Mouse (Mus musculus): Measurements from ENCODE around the gene Adamts13. TPM values are rescaled to one million over a fixed set of nuclear protein-coding genes. Genes with fewer than 3 reads are reported as not detected.

The Adamts13 gene
- polyA plus RNA-seq, 1 experiment, result 0.16 TPM

DNA sequence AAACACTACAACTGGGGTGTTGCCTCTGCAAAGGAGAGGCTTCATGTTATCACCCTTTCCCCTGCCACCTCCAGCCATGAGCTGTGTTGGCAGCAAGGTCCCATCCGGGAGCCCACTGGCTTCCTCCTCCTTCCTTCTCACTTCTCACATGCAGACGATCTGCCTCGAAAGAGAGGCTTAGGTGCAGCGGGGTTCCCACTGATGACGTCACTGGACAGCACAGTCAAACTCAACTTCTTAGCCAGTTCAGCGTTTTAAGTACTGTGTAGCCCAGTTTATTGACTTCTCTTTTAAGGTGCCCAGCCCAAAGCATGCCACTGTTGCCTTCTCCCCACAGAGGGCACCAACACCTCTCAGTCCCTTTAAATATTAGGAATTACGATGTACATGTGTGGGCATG, 34.5 kb downstream of the Adamts13 start:
- TF ChIP-seq CTCF (IDR thresholded peaks at IDR 0.05; ENCODE audit: low read depth, low read length), result no peak
- no peak for TF ChIP-seq POLR2A (IDR thresholded peaks at IDR 0.05; ENCODE audit: borderline replicate concordance, low read depth, low read length)
- Histone ChIP-seq H3K4me1 (ENCODE audit: control insufficient read depth, insufficient read depth, low read length) (peaks cover 17% of the 10 kb centered on the region), H3K27ac (ENCODE audit: insufficient read depth, low read depth, low read length) (no peak overlapping the region), H3K4me3 (ENCODE audit: insufficient read depth, low read length) (no peak overlapping the region)

DNA sequence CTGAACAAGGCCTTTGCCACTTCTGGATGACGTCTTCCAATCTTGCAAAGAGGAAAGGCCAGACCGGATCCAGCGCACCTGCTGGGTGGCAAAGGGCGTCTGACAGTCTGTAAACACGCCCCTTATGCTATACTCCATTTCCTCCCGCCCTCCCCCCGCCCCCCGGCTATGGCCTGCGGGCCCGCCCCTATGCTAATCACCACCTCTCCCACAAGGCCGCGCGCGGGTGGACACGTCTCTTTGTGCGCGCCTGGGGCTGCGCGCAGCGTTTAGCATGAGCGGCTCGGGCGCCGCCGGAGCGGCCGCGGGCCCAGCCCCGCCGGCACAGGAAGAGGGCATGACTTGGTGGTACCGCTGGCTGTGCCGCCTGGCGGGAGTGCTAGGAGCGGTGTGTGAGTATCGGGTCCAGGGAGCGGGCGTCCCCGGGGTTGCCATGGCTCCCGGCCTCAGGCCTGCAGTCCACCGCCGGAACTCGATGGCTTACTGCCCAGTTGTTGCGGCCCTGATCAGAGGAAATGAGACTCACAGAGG, 36.6 kb downstream of the Adamts13 start, which contains the start of gene Cacfd1:
Cacfd1 (plus strand) TSS at position 213 of the 531 bp plus-strand sequence.
- Histone ChIP-seq H3K4me3 (ENCODE audit: insufficient read depth, low read length) (peak within 1 kb of the TSS; percentile 86), H3K27ac (ENCODE audit: insufficient read depth, low read depth, low read length) (peak within 1 kb of the TSS; percentile 49), H3K4me1 (ENCODE audit: control insufficient read depth, insufficient read depth, low read length) (peaks cover 17% of the 10 kb centered on the region)
- TF ChIP-seq POLR2A (IDR thresholded peaks at IDR 0.05; ENCODE audit: borderline replicate concordance, low read depth, low read length) (no peak), CTCF (IDR thresholded peaks at IDR 0.05; ENCODE audit: low read depth, low read length) (no peak)

DNA sequence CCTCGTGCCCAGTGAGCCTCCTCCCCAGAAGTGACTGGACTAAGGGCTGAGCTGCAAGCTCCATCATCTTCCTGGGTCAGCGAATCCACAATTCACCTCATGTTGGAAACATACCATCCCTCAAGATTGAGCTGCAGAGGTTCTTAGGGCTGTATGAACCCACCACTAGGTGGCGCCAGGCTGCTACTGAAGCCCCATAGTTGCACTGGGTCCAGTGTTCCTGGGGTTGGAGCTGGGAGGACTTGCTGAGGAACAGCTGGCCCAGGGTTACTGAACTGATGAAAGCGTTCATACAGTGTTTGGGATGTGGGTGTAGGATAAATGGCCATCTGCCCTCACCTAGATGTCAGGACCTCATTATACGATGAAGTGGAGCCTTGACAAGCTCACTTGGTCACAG, 44.6 kb downstream of the Adamts13 start:
- peak; percentile 95 for TF ChIP-seq CTCF (IDR thresholded peaks at IDR 0.05; ENCODE audit: low read depth, low read length)
- TF ChIP-seq POLR2A (IDR thresholded peaks at IDR 0.05; ENCODE audit: borderline replicate concordance, low read depth, low read length), result no peak
- no peak overlapping the region for H3K4me3 ChIP-seq (ENCODE audit: insufficient read depth, low read length)
- no peaks in the 10 kb centered on the region for H3K4me1 ChIP-seq (ENCODE audit: control insufficient read depth, insufficient read depth, low read length)
- no peak overlapping the region for H3K27ac ChIP-seq (ENCODE audit: insufficient read depth, low read depth, low read length)

DNA sequence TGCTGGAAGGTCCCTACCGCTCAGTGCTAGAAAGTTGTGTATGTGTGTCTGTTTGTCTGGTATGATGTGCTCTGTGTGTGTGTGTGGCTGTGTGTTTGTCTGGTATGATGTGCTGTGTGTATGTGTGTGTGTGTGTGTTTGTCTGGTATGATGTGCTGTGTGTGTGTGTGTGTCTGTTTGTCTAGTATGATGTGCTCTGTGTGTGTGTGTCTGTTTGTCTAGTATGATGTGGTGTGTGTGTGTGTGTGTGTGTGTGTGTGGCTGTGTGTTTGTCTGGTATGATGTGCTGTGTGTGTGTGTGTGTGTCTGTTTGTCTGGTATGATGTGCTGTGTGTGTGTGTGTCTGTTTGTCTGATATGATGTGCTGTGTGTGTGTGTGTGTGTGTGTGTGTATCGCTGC, 46.3 kb downstream of the Adamts13 start:
- Histone ChIP-seq H3K4me3 (ENCODE audit: insufficient read depth, low read length) (no peak overlapping the region), H3K4me1 (ENCODE audit: control insufficient read depth, insufficient read depth, low read length) (no peaks in the 10 kb centered on the region), H3K27ac (ENCODE audit: insufficient read depth, low read depth, low read length) (no peak overlapping the region)
- TF ChIP-seq POLR2A (IDR thresholded peaks at IDR 0.05; ENCODE audit: borderline replicate concordance, low read depth, low read length), result no peak
- no peak for TF ChIP-seq CTCF (IDR thresholded peaks at IDR 0.05; ENCODE audit: low read depth, low read length)

DNA sequence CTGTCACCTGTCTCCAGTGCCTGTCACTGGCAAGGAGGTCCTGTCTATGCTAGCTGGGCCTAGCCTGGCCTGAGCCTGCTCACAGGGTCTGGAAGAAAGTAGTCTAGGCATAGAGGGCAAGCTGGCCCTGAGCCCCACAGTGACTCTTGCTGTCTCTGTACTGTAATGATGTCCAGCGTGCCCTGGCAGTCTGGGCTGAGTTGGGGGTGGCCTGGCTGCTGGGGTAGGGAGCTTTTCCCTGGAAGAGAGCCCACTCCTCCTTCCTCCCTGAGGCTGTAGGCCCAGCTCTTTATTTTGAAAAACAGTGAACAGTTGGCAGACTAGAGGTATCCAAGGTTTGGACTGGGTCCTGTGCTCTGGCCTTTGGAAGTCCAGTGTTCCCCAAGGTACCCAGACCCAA, 47.9 kb downstream of the Adamts13 start:
- Histone ChIP-seq H3K4me3 (ENCODE audit: insufficient read depth, low read length) (no peak overlapping the region), H3K27ac (ENCODE audit: insufficient read depth, low read depth, low read length) (no peak overlapping the region), H3K4me1 (ENCODE audit: control insufficient read depth, insufficient read depth, low read length) (peaks cover 12% of the 10 kb centered on the region)
- no peak for TF ChIP-seq POLR2A (IDR thresholded peaks at IDR 0.05; ENCODE audit: borderline replicate concordance, low read depth, low read length)

DNA sequence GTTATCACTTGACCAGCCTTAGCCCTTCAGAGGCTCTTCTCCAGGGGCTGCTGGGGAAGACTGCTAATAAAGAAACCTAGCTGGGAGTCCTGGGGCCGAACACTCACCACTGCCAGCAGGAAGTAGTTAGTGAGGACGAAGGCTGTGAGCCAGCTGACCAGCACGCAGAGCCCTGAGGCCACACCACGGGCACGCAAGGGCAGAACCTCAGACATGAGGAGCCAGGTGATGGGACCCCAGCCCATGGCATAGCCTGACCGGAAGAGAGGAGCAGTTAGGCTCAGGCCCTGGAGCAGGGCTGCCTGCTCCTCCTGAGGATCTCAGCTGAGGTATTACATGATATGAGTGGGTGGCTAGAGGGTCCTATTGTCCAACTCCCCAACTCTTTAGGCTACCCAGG, 49.4 kb downstream of the Adamts13 start:
- H3K4me3 ChIP-seq (ENCODE audit: insufficient read depth, low read length), result no peak overlapping the region
- TF ChIP-seq CTCF (IDR thresholded peaks at IDR 0.05; ENCODE audit: low read depth, low read length) (no peak), POLR2A (IDR thresholded peaks at IDR 0.05; ENCODE audit: borderline replicate concordance, low read depth, low read length) (no peak)
- peaks cover 17% of the 10 kb centered on the region for H3K4me1 ChIP-seq (ENCODE audit: control insufficient read depth, insufficient read depth, low read length)
- H3K27ac ChIP-seq (ENCODE audit: insufficient read depth, low read depth, low read length), result no peak overlapping the region

DNA sequence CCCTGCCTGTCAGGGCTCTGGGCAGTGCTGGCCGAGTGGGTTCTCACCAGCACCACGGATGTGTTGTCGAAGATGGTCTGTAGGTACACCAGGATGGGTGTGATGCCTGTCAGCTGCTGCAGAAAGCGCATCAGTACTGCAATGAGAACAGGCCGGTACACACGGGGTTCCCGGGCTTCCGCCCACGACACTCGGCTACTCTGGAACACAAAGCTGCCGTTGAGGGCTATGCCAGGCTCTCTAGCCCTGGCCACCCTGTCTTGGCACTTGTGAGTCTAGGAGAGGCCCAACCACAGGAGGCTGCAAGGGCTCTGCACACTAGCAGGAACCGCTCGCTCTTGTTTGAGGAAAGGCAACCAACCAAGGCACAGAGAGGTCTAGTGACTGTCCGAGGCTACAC, 50.9 kb downstream of the Adamts13 start:
- no peak for TF ChIP-seq CTCF (IDR thresholded peaks at IDR 0.05; ENCODE audit: low read depth, low read length)
- TF ChIP-seq POLR2A (IDR thresholded peaks at IDR 0.05; ENCODE audit: borderline replicate concordance, low read depth, low read length), result no peak
- Histone ChIP-seq H3K27ac (ENCODE audit: insufficient read depth, low read depth, low read length) (no peak overlapping the region), H3K4me1 (ENCODE audit: control insufficient read depth, insufficient read depth, low read length) (peaks cover 23% of the 10 kb centered on the region), H3K4me3 (ENCODE audit: insufficient read depth, low read length) (no peak overlapping the region)

DNA sequence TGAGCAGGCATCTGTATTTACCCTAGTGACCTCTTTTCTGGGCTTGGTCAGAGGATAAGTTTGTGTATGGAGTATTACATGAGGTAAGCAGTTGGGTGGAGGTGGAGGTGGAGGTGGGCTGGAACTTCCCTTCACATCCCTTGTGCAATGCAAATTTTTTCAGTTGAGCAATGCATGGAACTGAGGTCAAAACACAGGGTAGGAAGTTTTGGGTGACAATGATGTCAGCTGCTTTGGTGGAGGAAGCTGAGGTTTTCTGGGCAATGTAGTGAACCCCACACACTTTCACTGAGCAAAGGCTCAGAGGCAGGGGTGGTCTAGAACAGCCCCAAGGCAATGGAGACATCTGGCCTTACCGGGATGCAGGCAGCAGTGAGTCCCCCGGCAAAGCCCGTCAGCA, 52.3 kb downstream of the Adamts13 start:
- H3K4me3 ChIP-seq (ENCODE audit: insufficient read depth, low read length), result peak overlapping the region; percentile 12; the same call in 1 of the 2 replicates
- peak overlapping the region; percentile 59 for H3K27ac ChIP-seq (ENCODE audit: insufficient read depth, low read depth, low read length)
- peaks cover 31% of the 10 kb centered on the region for H3K4me1 ChIP-seq (ENCODE audit: control insufficient read depth, insufficient read depth, low read length)
- TF ChIP-seq CTCF (IDR thresholded peaks at IDR 0.05; ENCODE audit: low read depth, low read length), result no peak
- no peak for TF ChIP-seq POLR2A (IDR thresholded peaks at IDR 0.05; ENCODE audit: borderline replicate concordance, low read depth, low read length)

DNA sequence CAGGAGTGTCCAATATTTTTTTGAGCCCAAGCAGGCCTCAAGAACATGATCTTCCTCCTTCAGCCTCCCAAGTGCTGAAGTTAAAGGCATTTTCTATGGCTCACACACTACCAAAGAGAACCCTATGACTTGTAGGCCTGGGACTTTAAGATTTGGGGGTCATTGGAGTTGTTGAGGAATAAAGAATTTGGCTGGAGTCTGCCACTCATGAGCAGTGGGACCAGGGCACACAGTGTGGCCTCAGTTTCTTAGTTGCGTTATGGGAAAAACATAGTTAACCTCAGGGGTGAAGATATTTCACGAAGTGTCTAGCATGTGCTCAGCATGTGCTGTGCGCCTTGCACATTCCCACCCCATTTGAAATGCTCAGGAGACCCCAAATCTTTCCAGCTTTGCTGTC, 53.1 kb downstream of the Adamts13 start:
- Histone ChIP-seq H3K4me3 (ENCODE audit: insufficient read depth, low read length) (peak overlapping the region; percentile 64), H3K27ac (ENCODE audit: insufficient read depth, low read depth, low read length) (peak overlapping the region; percentile 59), H3K4me1 (ENCODE audit: control insufficient read depth, insufficient read depth, low read length) (peaks cover 33% of the 10 kb centered on the region)
- TF ChIP-seq POLR2A (IDR thresholded peaks at IDR 0.05; ENCODE audit: borderline replicate concordance, low read depth, low read length) (no peak), CTCF (IDR thresholded peaks at IDR 0.05; ENCODE audit: low read depth, low read length) (no peak)

DNA sequence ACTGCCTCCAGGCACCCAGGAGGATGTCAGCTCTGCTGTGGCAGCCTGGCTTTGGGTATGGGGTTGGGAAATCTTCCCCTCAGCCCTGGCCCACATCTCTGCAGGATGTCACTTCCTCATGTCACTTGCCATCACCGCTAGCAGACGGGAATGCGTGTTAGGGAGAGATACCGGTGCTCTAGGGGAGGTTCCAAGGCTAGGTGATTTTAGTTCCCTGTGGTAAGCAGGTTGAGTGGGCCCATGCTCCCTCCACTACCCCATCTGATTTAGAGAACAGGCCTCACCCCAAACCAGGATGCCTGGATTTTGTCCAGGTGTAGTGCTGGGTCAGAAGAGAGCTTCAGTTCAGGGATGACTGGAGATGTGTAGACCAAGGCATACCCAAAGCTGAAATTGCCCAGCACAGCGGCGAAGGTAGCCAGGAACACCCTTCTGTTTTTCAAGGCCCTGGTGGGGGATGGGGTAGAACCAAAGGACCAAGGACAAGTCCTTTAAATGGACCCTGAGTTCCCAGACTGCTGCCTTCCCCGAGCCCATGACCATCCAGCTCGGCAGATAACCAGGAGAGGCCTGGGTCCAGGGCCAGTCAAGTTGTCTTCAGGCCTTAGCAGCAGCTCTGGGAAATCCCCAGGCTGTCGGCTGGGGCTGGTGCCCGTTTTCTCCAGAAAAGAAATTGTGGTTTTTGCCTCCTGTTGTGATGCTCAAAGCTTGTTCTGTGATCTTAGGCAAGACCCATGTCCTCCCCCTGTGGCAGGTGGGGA, 53.8 kb downstream of the Adamts13 start:
- H3K4me3 ChIP-seq (ENCODE audit: insufficient read depth, low read length), result peak overlapping the region; percentile 64
- H3K27ac ChIP-seq (ENCODE audit: insufficient read depth, low read depth, low read length), result peak overlapping the region; percentile 62

More for the DNA sequence above, 53.8 kb downstream of the Adamts13 start:
- TF ChIP-seq POLR2A (IDR thresholded peaks at IDR 0.05; ENCODE audit: borderline replicate concordance, low read depth, low read length) (no peak; the same call in 1 of the 2 replicates), CTCF (IDR thresholded peaks at IDR 0.05; ENCODE audit: low read depth, low read length) (no peak)
- H3K4me1 ChIP-seq (ENCODE audit: control insufficient read depth, insufficient read depth, low read length), result peaks cover 33% of the 10 kb centered on the region
